Mouse (Mus musculus) left cerebral cortex, adult 9 months (tissue): ENCODE data around the gene Mrc2.

Experiments used
- DNase-seq, 2 experiments: peaks; one replicate each; pipeline ENCODE4 v3.0.0; 2022; ENCODE audit warnings: low spot score in 2 of 2

The Mrc2 gene

GRCm38 (mm10) chr11:105349780-105350324 lies 57.4 kb downstream of the Mrc2 start:
- DNase-seq: no peak

- DNase-seq: no peak
Observed at GRCm38 (mm10) chr11:105350643-105351042, 58.2 kb downstream of the Mrc2 start.

GRCm38 (mm10) chr11:105352152-105352551 lies 59.7 kb downstream of the Mrc2 start:
- DNase-seq: no peak

GRCm38 (mm10) chr11:105352954-105353890 lies 60.8 kb downstream of the Mrc2 start:
- no peak for DNase-seq

- no peak for DNase-seq
Observed at GRCm38 (mm10) chr11:105353891-105354280, 61.4 kb downstream of the Mrc2 start.

- DNase-seq: no peak
Observed at GRCm38 (mm10) chr11:105356301-105356700, 63.9 kb downstream of the Mrc2 start.

- no peak for DNase-seq
Observed at GRCm38 (mm10) chr11:105362041-105362765, 69.8 kb downstream of the Mrc2 start.

- peak; percentile 42 to 85 for DNase-seq
Observed at GRCm38 (mm10) chr11:105362946-105363597, 70.6 kb downstream of the Mrc2 start.

GRCm38 (mm10) chr11:105363598-105364385 lies 71.3 kb downstream of the Mrc2 start:
- DNase-seq: peak; percentile 45 to 78

- DNase-seq: peak in 1 of 2 experiments; percentile 61
Observed at GRCm38 (mm10) chr11:105364386-105365065, 72.1 kb downstream of the Mrc2 start.

- DNase-seq: no peak
Observed at GRCm38 (mm10) chr11:105365611-105366010, 73.2 kb downstream of the Mrc2 start.

- DNase-seq: no peak
Observed at GRCm38 (mm10) chr11:105366051-105366450, 73.6 kb downstream of the Mrc2 start.

- no peak for DNase-seq
Observed at GRCm38 (mm10) chr11:105367163-105367562, 74.7 kb downstream of the Mrc2 start.

GRCm38 (mm10) chr11:105368833-105369232 lies 76.4 kb downstream of the Mrc2 start:
- DNase-seq: no peak

- DNase-seq: no peak
Observed at GRCm38 (mm10) chr11:105369526-105370386, 77.3 kb downstream of the Mrc2 start.

- no peak for DNase-seq
Observed at GRCm38 (mm10) chr11:105371818-105372217, 79.4 kb downstream of the Mrc2 start.

GRCm38 (mm10) chr11:105373881-105374280 lies 81.4 kb downstream of the Mrc2 start:
- DNase-seq: no peak

- DNase-seq: no peak
Observed at GRCm38 (mm10) chr11:105374526-105375175, 82.2 kb downstream of the Mrc2 start.

- no peak for DNase-seq
Observed at GRCm38 (mm10) chr11:105375821-105376235, 83.4 kb downstream of the Mrc2 start.
